Mouse (Mus musculus): ENCODE data around the gene Gzmm.

Gzmm gene

DNA sequence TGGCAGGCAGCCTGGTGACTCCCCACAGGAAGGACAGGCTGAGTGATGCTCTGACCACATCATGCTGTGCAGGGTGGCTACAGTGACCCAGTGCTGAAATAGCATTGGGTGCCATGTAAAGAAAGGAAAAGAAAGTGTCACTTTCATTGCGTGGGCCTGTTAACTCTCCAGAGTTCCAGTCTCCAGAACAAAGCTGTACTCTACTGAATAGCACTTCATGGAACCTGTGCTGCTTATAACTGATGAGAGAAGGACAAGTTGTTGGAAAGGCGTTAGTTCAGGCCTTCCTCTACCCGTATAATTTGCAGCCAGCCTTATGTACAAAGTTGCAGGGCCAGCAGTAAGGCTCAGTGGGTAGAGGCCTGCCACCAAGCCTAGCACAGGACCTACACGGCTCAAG is at the start of gene Gzmm:
TSS of gene Gzmm (plus strand) at position 301 of the 400 bp plus-strand sequence.
- no peak for DNase-seq

GRCm38 (mm10) chr10:79645711-79646110 is 43.1 kb upstream of the Gzmm start, which contains the start of gene Odf3l2:
Gene Odf3l2 (minus strand): TSS chr10:79645738.
- DNase-seq: no peak

DNA sequence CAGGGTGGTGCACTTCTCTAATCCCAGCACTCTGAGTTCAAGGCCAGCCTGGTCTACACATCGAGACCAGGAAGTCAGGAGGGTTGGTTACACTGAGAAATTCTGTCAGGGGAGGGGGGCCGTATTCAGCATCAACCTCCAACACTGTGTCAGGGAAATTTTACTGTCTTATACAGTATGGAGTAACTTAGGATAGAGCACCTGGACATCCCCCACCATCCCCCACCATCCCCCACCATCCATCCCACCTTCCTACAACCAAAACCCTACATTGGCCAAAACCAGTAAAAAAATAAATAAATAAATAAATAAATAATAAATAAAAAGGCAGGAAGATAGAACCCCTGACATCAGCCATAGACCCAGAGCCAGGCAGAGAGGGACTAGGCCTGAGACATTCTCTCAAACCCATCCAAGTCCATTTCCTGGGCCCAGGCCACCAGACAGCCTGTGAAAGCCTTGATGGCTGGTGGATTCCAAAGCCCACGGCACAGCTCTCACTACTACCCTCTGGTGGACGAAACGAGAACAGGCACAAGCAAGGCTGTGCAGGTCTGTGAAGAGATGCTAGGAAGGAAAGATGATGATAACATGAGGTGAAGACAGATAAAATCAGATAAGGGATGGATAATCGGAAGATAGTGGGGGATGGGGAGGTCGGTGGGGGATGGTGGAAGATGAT is 39.6 kb upstream of the Gzmm start:
- peak in 1 of 2 experiments; percentile 60 for DNase-seq

- DNase-seq: no peak
Observed at GRCm38 (mm10) chr10:79652789-79653188, 36.0 kb upstream of the Gzmm start.

GRCm38 (mm10) chr10:79654946-79655395 is 33.8 kb upstream of the Gzmm start:
- DNase-seq: no peak

GRCm38 (mm10) chr10:79658829-79659228 is 30.0 kb upstream of the Gzmm start:
- no peak for DNase-seq

- DNase-seq: no peak
Observed at GRCm38 (mm10) chr10:79660298-79660697, 28.5 kb upstream of the Gzmm start.

GRCm38 (mm10) chr10:79661861-79662260 is 27.0 kb upstream of the Gzmm start:
- DNase-seq: no peak

GRCm38 (mm10) chr10:79664131-79664665 is 24.6 kb upstream of the Gzmm start, which contains the start of gene Madcam1:
Gene Madcam1 (plus strand): TSS chr10:79664559.
- DNase-seq: peak; percentile 39 to 75

- no peak for DNase-seq
Observed at GRCm38 (mm10) chr10:79665051-79665450, 23.8 kb upstream of the Gzmm start.

DNA sequence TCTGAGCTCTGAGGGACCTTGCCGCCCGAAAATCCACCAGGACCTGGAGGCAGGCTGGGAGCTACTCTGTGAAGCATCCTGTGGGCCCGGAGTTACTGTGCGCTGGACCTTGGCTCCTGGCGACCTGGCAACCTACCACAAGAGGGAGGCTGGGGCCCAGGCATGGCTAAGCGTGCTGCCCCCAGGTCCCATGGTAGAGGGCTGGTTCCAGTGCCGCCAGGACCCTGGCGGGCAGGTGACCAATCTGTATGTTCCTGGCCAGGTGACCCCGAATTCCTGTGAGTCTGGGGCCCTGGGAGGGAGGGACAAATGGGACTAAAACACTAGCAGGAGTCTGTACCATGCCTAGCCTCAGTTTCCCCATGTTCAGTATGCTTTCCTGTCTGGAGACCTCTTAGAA is 22.3 kb upstream of the Gzmm start:
- DNase-seq: no peak

GRCm38 (mm10) chr10:79668076-79668475 is 20.7 kb upstream of the Gzmm start:
- no peak for DNase-seq

DNA sequence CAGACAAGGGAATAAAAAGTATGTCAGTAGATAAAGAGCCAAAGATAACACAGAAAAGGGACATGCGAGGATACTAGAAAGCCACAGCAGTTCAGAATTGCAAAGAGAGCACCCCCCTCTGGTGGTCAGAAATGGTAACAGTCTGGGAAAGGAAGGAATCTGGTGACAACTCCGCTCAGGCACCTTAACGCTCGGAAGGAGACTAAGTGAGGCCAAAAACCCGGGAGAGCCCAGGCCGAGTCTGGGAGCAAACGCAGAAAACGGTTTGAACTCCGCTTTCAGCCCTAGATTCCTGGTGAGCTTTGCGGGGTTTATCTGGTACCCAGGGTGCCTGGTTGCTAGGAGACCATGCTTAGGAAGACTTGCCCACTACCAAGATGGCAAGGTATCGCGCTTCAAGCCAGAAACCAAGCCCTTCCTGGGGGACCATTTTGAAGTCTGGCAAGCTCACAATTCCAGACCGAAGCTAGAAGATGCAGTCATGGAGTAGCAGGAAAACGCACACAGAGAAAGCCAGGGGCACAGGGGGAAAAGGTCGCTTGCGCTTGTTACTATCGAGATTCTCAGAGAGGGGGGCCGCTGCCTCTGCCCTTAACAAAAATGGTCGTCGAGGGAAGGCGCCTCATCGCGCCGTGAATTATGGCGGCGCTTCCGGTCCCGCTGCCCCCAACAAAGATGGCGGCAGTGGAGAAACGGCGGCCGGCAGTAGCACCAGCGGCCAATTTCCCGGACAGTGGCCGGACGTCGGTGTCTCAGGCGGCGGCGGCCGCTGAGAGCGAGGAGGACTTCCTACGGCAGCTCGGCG is 19.8 kb upstream of the Gzmm start, which contains the start of gene Tpgs1:
TSS of gene Tpgs1 (plus strand) at position 599 of the 805 bp plus-strand sequence.
- DNase-seq: peak; percentile 75 to 83

GRCm38 (mm10) chr10:79669576-79670057 is 19.2 kb upstream of the Gzmm start:
- DNase-seq: peak; percentile 63 to 79

DNA sequence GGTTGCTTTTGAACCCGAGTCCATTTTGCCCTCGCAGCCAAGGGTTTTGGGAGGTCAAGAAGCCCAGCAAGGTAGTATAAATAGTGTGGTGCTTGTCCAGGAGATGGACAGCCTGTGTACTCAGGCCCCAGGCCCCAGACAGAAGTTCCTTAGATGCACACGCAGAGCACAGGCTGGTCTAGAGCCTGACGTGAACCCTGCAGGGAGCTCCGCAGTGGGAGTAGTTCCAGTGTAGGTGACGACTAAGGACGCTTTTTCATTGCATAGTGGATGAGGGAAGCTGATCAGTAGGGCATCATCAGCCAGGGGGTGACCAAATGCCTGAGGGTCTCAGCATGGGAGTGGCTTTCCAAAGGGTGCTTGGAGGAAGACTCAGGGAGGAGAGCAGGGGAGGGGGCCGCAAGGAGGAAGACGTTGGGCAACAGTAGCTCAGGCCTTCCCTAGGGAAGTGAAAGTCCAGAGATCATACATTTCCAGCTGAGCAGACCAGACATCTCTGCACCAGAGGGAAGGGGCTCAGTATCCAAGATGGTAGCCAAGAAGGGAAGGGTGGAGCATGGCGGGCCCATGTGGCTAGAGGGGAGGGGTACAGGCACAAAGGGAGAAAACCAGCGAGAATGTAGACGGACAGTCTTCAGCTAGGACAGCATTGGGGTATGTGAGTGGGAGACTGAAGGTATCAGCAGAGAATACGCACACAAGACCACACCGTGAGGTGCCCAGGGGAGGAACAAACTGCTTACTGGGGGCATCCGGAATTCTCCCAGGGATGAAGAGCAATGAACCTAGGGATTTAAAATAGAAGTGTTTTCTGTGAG is 18.5 kb upstream of the Gzmm start:
- DNase-seq: no peak

DNA sequence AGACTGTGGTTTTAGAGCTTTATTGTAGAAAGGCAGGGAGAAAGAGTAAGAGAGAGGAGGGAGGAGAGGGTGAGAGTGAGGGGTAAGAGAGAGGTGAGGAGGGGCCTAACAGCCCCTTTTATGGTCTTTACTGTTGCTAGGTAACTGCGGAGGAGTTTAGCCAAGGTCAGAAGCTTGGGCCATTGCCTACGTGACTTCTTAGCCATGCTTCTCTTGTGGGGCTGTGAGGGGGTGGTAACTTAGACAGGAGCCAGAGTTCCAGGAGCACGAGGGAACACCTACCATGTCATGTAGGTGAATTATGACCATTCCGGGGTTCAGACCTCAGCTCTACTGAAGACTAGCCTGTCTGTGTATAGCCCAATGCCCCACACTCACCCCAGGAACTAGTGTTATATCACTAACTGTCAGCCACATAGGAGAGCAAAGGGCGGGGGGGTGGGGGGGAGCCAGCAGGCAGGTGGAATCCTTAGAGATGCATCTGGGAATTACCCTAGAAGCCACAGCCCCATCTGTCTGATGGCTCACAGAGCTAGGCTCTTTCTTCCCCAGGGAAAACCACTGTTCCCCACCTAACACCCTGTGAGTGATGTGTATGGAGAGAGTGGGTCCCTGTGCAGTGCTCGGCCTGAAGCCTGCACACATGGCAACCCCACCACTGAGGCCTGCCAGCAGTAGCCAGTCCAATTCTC is 17.3 kb upstream of the Gzmm start:
- no peak for DNase-seq

DNA sequence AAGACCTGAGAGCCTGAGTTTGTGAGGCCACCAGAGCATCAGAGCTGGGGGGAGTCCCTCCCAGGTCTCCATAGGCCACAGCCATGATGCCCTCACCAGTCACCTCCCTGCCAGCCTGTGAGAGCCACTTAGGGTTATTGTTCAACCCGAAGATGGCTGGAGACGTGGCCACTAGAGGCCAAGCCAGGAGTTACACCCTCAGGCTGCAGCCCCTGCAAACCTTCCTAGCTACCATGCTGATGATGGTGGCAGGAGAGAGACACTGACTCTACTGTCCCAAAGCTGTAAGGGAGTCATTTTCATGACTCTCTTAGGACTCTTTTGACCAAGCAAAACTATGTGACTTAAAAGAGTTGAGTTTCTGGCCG is 16.7 kb upstream of the Gzmm start:
- no peak for DNase-seq

DNA sequence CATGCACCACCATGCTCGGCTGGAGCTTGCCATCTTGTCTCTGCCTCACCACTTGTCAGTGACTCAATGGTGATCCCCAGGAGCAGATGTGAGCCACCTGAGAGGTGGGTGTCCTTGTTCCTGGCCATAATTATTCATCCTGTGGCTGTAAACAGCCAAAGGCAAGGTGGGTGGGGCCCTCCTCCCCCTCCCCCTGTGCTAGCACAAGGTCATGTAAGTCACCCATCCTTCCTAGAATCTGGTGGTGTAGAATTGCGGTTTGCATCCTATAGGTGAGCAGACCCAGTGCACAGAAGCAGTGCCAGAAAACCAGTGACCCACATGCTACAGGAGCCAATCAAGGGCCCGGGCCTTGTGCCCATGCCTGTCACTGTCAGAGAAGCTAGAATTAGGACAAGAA is 15.8 kb upstream of the Gzmm start:
- DNase-seq: no peak

DNA sequence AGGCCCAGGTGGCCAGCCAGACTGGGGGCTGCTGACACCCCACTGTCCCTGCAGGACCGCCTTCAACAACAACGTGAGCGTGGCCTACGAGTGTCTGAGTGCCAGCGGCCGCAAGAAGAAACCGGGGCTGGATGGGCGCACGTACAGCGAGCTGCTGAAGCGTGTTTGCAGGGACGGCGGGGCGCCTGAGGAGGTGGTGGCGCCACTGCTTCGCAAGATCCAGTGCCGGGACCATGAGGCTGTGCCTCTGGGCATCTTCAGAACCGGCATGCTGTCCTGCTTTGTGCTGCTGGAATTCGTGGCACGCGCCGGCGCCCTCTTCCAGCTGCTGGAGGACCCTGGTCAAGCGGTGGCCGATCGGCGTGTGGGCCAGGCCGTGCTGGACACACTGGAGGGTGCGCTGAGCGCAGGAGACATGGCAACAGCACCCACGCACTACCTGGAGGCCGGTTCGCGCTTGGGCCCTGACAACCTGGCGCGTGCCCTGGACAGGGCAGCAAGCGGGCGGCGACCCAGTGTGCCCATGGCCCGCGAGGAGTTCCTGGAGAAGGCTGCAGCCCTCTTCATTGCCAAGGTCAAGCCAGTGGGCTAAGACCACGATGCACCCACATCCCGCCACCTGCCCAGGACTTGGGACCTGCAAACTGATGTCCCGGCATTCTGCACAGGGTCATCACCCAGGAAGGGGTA is 13.3 kb upstream of the Gzmm start:
- no peak for DNase-seq

DNA sequence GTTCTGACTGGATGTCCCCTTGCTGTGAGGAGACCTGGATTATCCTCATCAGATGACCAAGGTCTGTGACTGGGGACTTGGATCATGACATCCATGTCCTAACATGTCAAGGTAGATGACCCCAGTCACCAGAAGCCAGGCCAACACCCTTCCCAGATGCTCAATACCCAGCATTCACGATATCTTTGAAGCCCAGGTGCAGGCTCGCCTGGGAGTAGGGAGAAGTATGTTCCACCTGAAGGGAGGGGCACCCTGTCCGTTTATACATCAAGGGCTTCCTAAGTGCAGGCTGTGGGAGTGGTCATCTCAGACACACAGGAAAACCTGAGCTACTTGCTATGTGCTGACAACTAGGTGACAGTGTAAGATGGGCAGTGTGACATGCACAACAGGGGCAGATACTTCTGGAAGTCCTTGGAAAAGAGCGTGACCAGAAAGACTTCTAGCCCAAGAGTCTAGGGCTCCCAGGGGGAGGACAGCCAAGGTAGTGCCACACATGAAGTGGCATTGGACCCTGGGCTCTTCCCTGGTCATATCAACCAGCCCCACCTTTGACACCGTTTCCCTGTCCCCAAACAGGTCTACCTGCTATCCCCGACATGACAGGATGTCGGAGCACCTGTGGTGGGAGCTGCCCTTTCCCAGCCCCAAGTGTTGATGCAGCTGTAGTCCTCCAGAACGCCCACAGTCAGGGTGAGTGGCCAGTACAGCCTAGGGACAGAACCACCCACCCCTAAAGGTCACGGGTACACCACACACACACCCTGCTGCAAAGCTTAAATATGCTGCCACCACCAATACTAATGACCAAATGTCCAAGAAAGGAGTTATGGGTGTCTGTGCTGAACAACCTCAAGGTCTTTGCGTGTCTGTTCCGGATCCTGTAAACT is 8.0 kb upstream of the Gzmm start:
- peak in 1 of 2 experiments; percentile 30 for DNase-seq

All from spleen, adult 18-20 months (tissue).